Mouse (Mus musculus): ENCODE measurements at regions not wholly inside any gene's neighbourhood (a gene's known extent, or its start where the extent isn't known, plus 50 kb on each side); places are given as distances from the start of the nearest gene placed in this dataset.

GRCm38 (mm10) chr1:105079437-105079836, 277.1 kb downstream of the Rnf152 start:
- DNase-seq (ENCODE audit: extremely low read depth, low read depth) = no peak

GRCm38 (mm10) chr1:105075728-105076127, 280.8 kb downstream of the Rnf152 start:
- no peak for DNase-seq (ENCODE audit: extremely low read depth, low read depth)

- DNase-seq (ENCODE audit: extremely low read depth, low read depth) = no peak
These were observed 282.2 kb downstream of the Rnf152 start for GRCm38 (mm10) chr1:105074326-105074725.

GRCm38 (mm10) chr1:105070661-105071455, 285.7 kb downstream of the Rnf152 start:
- DNase-seq (ENCODE audit: extremely low read depth, low read depth) = no peak

DNA sequence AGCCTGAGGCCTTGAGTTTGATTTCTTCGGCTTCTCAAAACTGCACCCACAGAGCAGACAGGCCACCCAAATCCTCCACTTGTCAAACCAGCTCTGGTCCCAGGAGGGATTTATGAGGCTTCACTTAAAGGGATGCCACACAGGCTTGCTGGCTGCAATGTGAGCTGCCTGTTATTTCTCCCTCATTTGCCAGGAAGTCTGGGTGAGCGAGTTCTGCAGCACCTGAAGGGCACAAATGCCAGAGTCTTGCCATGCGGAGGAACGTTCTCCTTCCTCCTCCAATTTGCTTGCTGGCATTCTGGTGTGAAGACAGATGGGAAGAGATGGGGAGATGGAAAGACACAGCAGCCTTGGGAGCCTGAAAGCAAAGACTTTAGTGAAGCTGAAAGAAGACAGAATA, 288.6 kb downstream of the Rnf152 start:
- no peak for DNase-seq (ENCODE audit: extremely low read depth, low read depth)

DNA sequence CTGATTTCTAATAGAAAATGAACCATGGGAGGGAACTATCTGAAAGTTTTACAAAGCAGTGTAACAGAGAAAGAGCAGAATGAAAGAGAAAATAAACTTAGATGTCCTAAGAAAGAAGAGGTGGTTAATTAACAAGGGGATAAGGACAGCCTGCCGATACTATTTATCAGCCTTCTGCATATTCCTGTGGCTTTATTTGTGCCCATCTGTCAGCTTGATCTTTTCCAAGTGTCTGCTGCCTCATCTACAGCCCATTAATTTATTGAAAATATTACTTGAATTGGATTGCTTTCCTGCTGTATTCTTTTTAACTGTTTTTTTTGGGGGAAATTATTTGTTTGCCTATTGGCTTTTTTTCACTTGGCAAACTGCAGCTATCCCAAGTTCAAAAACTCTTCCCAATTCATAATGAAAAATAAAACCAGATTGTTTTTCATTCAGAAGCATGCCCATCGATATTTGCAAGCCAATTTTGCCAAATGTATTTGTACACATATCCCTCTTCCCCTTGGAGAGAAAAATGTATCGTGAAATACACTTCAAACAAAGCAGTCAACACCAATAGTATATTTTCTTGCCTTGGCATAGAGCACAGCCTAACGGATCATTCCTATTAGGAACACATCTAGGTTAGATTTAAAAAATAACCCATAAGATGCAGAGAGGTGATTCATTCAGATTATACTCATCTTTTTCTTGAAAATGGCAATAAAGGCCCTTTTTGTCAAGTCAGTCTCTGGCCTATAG, 289.3 kb downstream of the Rnf152 start:
- no peak for DNase-seq (ENCODE audit: extremely low read depth, low read depth)

DNA sequence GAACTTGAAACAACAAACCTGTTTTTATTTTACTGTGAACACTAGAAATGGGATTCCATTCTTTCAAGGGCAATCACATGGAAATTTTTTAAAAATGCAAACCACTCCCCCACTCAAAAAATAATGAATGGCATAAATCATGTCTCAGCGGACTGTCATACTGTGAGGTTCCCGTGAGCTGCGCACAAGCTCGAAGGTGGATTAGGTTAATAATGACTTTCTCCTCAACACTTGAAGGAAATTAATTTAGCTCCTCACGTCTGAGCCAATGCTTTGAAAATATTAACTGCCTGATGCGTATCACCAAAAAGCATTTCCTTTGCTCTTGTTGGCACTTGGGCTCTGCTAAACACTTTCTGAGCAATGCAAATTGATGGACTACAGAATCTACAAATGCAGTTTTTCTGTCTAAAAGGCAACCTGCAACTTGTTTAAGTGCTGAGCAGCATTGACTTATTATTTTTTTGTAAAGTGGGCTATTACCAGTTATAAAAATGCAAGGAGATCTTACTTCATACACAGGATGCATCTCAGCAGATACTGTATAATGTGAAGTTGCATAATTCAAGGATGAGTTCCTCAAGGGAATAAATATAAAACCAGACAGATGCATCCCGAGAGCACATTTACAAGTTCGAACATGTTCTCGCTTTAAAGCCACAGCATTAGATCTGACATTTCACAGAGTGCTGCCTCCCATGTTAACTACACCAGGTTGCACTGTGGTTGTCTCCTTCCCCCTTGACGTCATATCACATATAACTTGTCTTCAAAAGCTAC, 282.4 kb downstream of the Cdh20 start:
- DNase-seq (ENCODE audit: extremely low read depth, low read depth) = no peak
